In the genomic region with DNA sequence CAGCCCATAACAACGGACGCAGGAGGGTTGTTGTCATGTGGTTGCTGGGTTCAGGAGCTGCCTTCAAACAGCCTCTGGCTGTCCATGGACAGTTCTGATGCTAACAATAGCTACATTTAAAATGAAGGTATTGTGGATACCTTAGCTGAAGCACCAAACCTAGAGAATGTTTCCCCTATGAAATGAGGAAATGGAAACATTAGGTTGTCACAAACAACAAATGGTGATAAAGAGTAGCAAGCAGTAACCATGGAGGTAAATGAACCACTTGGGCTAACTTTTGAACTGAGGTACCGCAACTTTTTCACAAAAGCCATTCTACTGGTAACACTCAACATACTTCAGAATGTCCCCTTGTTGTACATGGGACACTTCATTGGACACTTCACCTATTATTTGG, we compare ENCODE assay signal across 17 mouse cellular contexts.
"Had no signal": no experiment of that assay in that cellular context is flagged by ENCODE, and none has a peak within 500 bp of the region (broad histone marks: within the 10 kb centered on the region; RNA-seq: fewer than 3 reads in every experiment).

No protein-coding gene starts in this region.

- H3K27me3 ChIP-seq: neural tube, embryonic 12.5 days; neural tube, embryonic 13.5 days; neural tube, embryonic 15.5 days; stomach, embryonic 15.5 days had no signal

- H3K36me3 ChIP-seq: neural tube, embryonic 12.5 days; neural tube, embryonic 13.5 days; neural tube, embryonic 15.5 days; stomach, embryonic 15.5 days had no signal

- H3K9ac ChIP-seq: neural tube, embryonic 12.5 days; neural tube, embryonic 13.5 days; neural tube, embryonic 15.5 days; stomach, embryonic 15.5 days had no signal

- H3K9me3 ChIP-seq: neural tube, embryonic 12.5 days; neural tube, embryonic 13.5 days; neural tube, embryonic 15.5 days; stomach, embryonic 15.5 days had no signal

- H3K27ac ChIP-seq: neural tube, embryonic 12.5 days; neural tube, embryonic 13.5 days; neural tube, embryonic 15.5 days; stomach, embryonic 15.5 days; stomach, postnatal 0 days had no signal

- H3K4me3 ChIP-seq: neural tube, embryonic 12.5 days; neural tube, embryonic 13.5 days; neural tube, embryonic 15.5 days; stomach, embryonic 15.5 days had no signal

- H3K4me2 ChIP-seq: neural tube, embryonic 12.5 days; neural tube, embryonic 13.5 days; neural tube, embryonic 15.5 days; stomach, embryonic 15.5 days had no signal

- DNase-seq: retina, postnatal 1 day; right cerebral cortex, adult 18-20 months; right cerebral cortex, postnatal 14 days; right cerebral cortex, postnatal 25 days; right cerebral cortex, postnatal 4 days; spleen, adult 18-20 months; thymus, adult 18-20 months; thymus, adult 2 months; thymus, postnatal 14 days; thymus, postnatal 25 days; thymus, postnatal 36 days; thymus, postnatal 4 days had no signal

- H3K4me1 ChIP-seq: neural tube, embryonic 12.5 days; neural tube, embryonic 13.5 days; neural tube, embryonic 15.5 days; stomach, embryonic 15.5 days had no signal
